Mouse (Mus musculus) heart, postnatal 0 days (tissue): Measurements from ENCODE around the gene Zkscan6. TPM values are rescaled to one million over a fixed set of nuclear protein-coding genes. Genes with fewer than 3 reads are reported as not detected.

ENCODE experiments used
- ATAC-seq: fragments of 200-750 bp; cut with Nextera tagmentation; 2 replicates; pipeline ENCODE4 v1.8.0; 2017; ENCODE audit warnings: low read depth, moderate number of reproducible peaks, moderate library complexity; ENCODE audit not compliant: insufficient read depth
- DNase-seq: peaks from one replicate; pipeline ENCODE4 v3.0.0-alpha.2; 2016; ENCODE audit warnings: low spot score
- H3K27ac ChIP-seq: fragments of 300-500 bp; sonication (generic); 2 replicates; pipeline ENCODE4 v1.5.1; 2014; ENCODE audit warnings: low read depth, mild to moderate bottlenecking
- H3K27me3 ChIP-seq: fragments of 300-500 bp; sonication (generic); 2 replicates; pipeline ENCODE4 v1.6.1; 2014; ENCODE audit warnings: low read length, mixed read lengths; ENCODE audit not compliant: control insufficient read depth, insufficient read depth
- H3K36me3 ChIP-seq: fragments of 300-500 bp; sonication (generic); replicated peaks from 2 replicates; pipeline ENCODE4 v1.6.1; 2014; ENCODE audit warnings: low read length, mixed read lengths; ENCODE audit not compliant: control insufficient read depth, insufficient read depth
- H3K4me1 ChIP-seq: fragments of 300-500 bp; sonication (generic); 2 replicates; pipeline ENCODE4 v1.6.1; 2014; ENCODE audit warnings: antibody characterized with exemption; ENCODE audit not compliant: control insufficient read depth, insufficient read depth
- H3K4me2 ChIP-seq: fragments of 300-500 bp; sonication (generic); 2 replicates; pipeline ENCODE4 v1.6.1; 2014; ENCODE audit warnings: low read depth, mild to moderate bottlenecking, low read length, moderate library complexity
- H3K4me3 ChIP-seq: fragments of 300-500 bp; sonication (generic); 2 replicates; pipeline ENCODE4 v1.5.1; 2014; ENCODE audit warnings: low read depth, low read length
- H3K9ac ChIP-seq: fragments of 300-500 bp; sonication (generic); replicated peaks from 2 replicates; pipeline ENCODE4 v1.6.1; 2014; ENCODE audit warnings: low read depth, low read length, mixed read lengths
- H3K9me3 ChIP-seq: fragments of 300-500 bp; sonication (generic); replicated peaks from 2 replicates; pipeline ENCODE4 v1.6.1; 2016; ENCODE audit warnings: low read length; ENCODE audit not compliant: control insufficient read depth
- CTCF ChIP-seq: IDR thresholded peaks from 2 replicates; pipeline ENCODE4 v1.5.1; 2016; ENCODE audit warnings: antibody characterized with exemption, control low read depth, low read depth
- EP300 ChIP-seq: IDR thresholded peaks from 2 replicates; pipeline ENCODE4 v1.6.1; 2016; ENCODE audit warnings: antibody characterized with exemption, low read depth
- WGBS: fragments of 180-500 bp; shearing (Covaris S2); extraction: QIAGEN DNeasy Blood & Tissue Kit; methylation state at CpG from one replicate; pipeline ENCODE4 v1.1.7; 2014; 5-methylcytosine and 5-hydroxymethylcytosine counted together
- polyA plus RNA-seq: library from polyadenylated mRNA; unstranded; fragments of >200 nt; fragmentation: Nextera tagmentation; extraction: Ambion mirVana; gene quantifications from 2 replicates; pipeline ENCODE4 v1.2.1, GENCODE M21; 2015
- total RNA-seq: library from RNA; depleted of rRNA; stranded (reverse); fragments of >200 nt; gene quantifications from 2 replicates; pipeline ENCODE4 v1.2.3, GENCODE M21; 2014; ENCODE audit warnings: low replicate concordance

Zkscan6 gene
- total and polyA plus RNA-seq, 2 experiments from 2014 or later: 7.3 to 9.1 TPM

GRCm38 (mm10) chr11:65779578-65779977 lies 27.4 kb upstream of the Zkscan6 start:
- H3K27ac ChIP-seq: no peak overlapping the region
- DNase-seq (no peak), ATAC-seq (no peak)
- H3K9me3 ChIP-seq: no peaks in the 10 kb centered on the region
- TF ChIP-seq CTCF (no peak), EP300 (no peak)
- H3K4me3 ChIP-seq: no peak overlapping the region
- no peak overlapping the region for H3K9ac ChIP-seq
- no peaks in the 10 kb centered on the region for H3K27me3 ChIP-seq
- peaks cover 25% of the 10 kb centered on the region for H3K4me1 ChIP-seq
- no peak overlapping the region for H3K4me2 ChIP-seq
- peaks cover 5% of the 10 kb centered on the region; the same call in 1 of the 2 replicates for H3K36me3 ChIP-seq
- WGBS: 97% methylated on average over 1 of the region's 1 CpGs

- Histone ChIP-seq H3K27ac (no peak overlapping the region), H3K9me3 (no peaks in the 10 kb centered on the region), H3K36me3 (peaks cover 5% of the 10 kb centered on the region; the same call in 1 of the 2 replicates), H3K4me3 (no peak overlapping the region), H3K4me2 (no peak overlapping the region), H3K27me3 (no peaks in the 10 kb centered on the region), H3K9ac (no peak overlapping the region), H3K4me1 (peaks cover 30% of the 10 kb centered on the region)
- TF ChIP-seq CTCF (no peak), EP300 (no peak)
- DNase-seq (no peak), ATAC-seq (no peak)
- 76% methylated on average over 3 of the region's 3 CpGs for WGBS
Observed at GRCm38 (mm10) chr11:65781596-65781995, 25.4 kb upstream of the Zkscan6 start.

- WGBS: 73% methylated on average over 2 of the region's 2 CpGs
- no peak overlapping the region for H3K9ac ChIP-seq
Observed at GRCm38 (mm10) chr11:65786160-65786559, 20.8 kb upstream of the Zkscan6 start.

GRCm38 (mm10) chr11:65787421-65788151 lies 19.4 kb upstream of the Zkscan6 start:
- H3K4me2 ChIP-seq: peak overlapping the region; percentile 70
- 0% methylated on average over 57 of the region's 71 CpGs for WGBS
- H3K36me3 ChIP-seq: no peaks in the 10 kb centered on the region
- peak overlapping the region; percentile 99 for H3K9ac ChIP-seq
- peak; percentile 23 for DNase-seq
- no peaks in the 10 kb centered on the region for H3K27me3 ChIP-seq
- H3K9me3 ChIP-seq: no peaks in the 10 kb centered on the region
- peaks cover 10% of the 10 kb centered on the region for H3K4me1 ChIP-seq
- peak overlapping the region; percentile 93 for H3K4me3 ChIP-seq
- peak overlapping the region; percentile 88 for H3K27ac ChIP-seq
- TF ChIP-seq CTCF: no peak
- no peak for TF ChIP-seq EP300
- ATAC-seq: peak; percentile 76

More at GRCm38 (mm10) chr11:65786160-65786559, 20.8 kb upstream of the Zkscan6 start:
- no peak overlapping the region for H3K4me2 ChIP-seq
- no peaks in the 10 kb centered on the region for H3K36me3 ChIP-seq
- peaks cover 10% of the 10 kb centered on the region for H3K4me1 ChIP-seq
- no peaks in the 10 kb centered on the region for H3K27me3 ChIP-seq
- no peak for ATAC-seq
- H3K9me3 ChIP-seq: no peaks in the 10 kb centered on the region
- H3K27ac ChIP-seq: no peak overlapping the region
- no peak for DNase-seq
- TF ChIP-seq CTCF (no peak), EP300 (no peak)
- H3K4me3 ChIP-seq: 0 out of 2 replicates have a peak overlapping the region, but pooled peaks have one; percentile 93

GRCm38 (mm10) chr11:65788154-65788553 lies 18.8 kb upstream of the Zkscan6 start, which contains the start of gene Map2k4:
Gene Map2k4, minus strand, starts transcription at chr11:65788297.
- H3K9ac ChIP-seq: peak within 1 kb of the TSS; percentile 99
- TF ChIP-seq CTCF: no peak
- no peak for TF ChIP-seq EP300
- ATAC-seq: peak; percentile 100

More at GRCm38 (mm10) chr11:65788154-65788553, 18.8 kb upstream of the Zkscan6 start, which contains the start of gene Map2k4:
- peaks cover 10% of the 10 kb centered on the region for H3K4me1 ChIP-seq
- H3K4me2 ChIP-seq: peak within 1 kb of the TSS; percentile 70
- no peaks in the 10 kb centered on the region for H3K9me3 ChIP-seq
- H3K4me3 ChIP-seq: peak within 1 kb of the TSS; percentile 93
- H3K36me3 ChIP-seq: no peaks in the 10 kb centered on the region
- H3K27me3 ChIP-seq: no peaks in the 10 kb centered on the region
- peak within 1 kb of the TSS; percentile 88 for H3K27ac ChIP-seq
- under 1% methylated on average over 36 of the region's 36 CpGs for WGBS
- DNase-seq: peak; percentile 88
